Mouse (Mus musculus) limb, embryonic 11.5 days (tissue): ENCODE data around the gene Nxn. TPM values are rescaled to one million over a fixed set of nuclear protein-coding genes. Genes with fewer than 3 reads are reported as not detected.

ENCODE experiments used
- ATAC-seq: fragments of 200-750 bp; cut with Nextera tagmentation; 2 replicates; pipeline ENCODE4 v1.8.0; 2017; ENCODE audit warnings: low read depth; ENCODE audit not compliant: insufficient number of reproducible peaks, low FRiP score, low TSS enrichment
- DNase-seq: peaks from one replicate; pipeline ENCODE4 v3.0.0-alpha.2; 2015; ENCODE audit warnings: low spot score
- H3K27ac ChIP-seq: fragments of 300-500 bp; sonication (generic); replicated peaks from 2 replicates; pipeline ENCODE4 v1.5.1; 2014; ENCODE audit warnings: low read depth, mild to moderate bottlenecking, low read length
- H3K27me3 ChIP-seq: fragments of 300-500 bp; sonication (generic); 2 replicates; pipeline ENCODE4 v1.6.1; 2014; ENCODE audit warnings: mild to moderate bottlenecking, low read length, mixed read lengths; ENCODE audit not compliant: control insufficient read depth, insufficient read depth
- H3K36me3 ChIP-seq: fragments of 300-500 bp; sonication (generic); 2 replicates; pipeline ENCODE4 v1.6.1; 2014; ENCODE audit warnings: mild to moderate bottlenecking, low read length, moderate library complexity, mixed read lengths; ENCODE audit not compliant: control insufficient read depth, insufficient read depth
- H3K4me1 ChIP-seq: fragments of 300-500 bp; sonication (generic); 2 replicates; pipeline ENCODE4 v1.6.1; 2014; ENCODE audit warnings: low read length, mixed read lengths; ENCODE audit not compliant: control insufficient read depth, insufficient read depth
- H3K4me2 ChIP-seq: fragments of 300-500 bp; sonication (generic); 2 replicates; pipeline ENCODE4 v1.6.1; 2014; ENCODE audit warnings: low read depth, mild to moderate bottlenecking, moderate library complexity; ENCODE audit not compliant: severe bottlenecking
- H3K4me3 ChIP-seq: fragments of 300-500 bp; sonication (generic); 2 replicates; pipeline ENCODE4 v1.5.1; 2014; ENCODE audit warnings: low read depth, low read length
- H3K9ac ChIP-seq: fragments of 300-500 bp; sonication (generic); 2 replicates; pipeline ENCODE4 v1.6.1; 2014; ENCODE audit warnings: mild to moderate bottlenecking, low read length
- H3K9me3 ChIP-seq: fragments of 300-500 bp; sonication (generic); 2 replicates; pipeline ENCODE4 v1.6.1; 2016; ENCODE audit warnings: low read length; ENCODE audit not compliant: control insufficient read depth
- WGBS: fragments of 180-500 bp; shearing (Covaris S2); extraction: QIAGEN DNeasy Blood & Tissue Kit; methylation state at CpG from one replicate; pipeline ENCODE4 v1.1.7; 2014; 5-methylcytosine and 5-hydroxymethylcytosine counted together
- polyA plus RNA-seq: library from polyadenylated mRNA; unstranded; fragments of >200 nt; fragmentation: Nextera tagmentation; extraction: Ambion mirVana; gene quantifications from 2 replicates; pipeline ENCODE4 v1.2.1, GENCODE M21; 2014

Nxn gene
- polyA plus RNA-seq, 1 experiment from 2014 or later = 45.7 TPM

DNA sequence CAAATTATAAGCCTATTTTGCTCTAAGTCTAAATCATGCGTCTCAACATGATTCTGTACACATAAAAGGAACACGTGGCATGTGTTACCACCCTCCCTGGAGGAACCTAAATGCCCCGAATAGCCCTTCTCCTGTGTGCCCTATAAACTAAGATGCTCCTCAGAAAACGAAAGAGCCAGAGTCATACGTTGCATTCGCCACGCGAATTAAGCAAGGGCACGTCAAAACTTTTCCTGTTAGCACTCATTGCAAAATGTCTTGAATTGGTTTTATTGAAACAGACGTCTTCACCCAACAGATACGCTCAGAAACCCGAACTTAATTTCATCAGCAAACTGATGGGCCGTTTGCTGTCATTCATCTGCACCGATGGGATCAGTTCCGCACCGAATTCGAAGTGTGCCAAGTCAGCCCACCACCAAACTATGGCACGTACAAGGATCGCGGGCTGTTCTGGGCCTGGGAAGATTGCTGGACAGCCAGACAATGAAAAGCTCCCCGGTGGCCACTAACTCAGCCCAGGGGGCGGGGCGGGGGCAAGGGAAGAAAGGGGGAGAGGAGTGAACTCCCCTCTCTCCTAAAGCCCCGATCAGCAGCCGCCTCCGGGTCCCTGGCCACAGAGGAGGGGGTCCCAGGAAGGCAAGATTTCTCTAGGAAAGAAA lies 1.2 kb downstream of the Nxn start:
- ATAC-seq = no peak
- Histone ChIP-seq H3K27ac (peak overlapping the region; percentile 79), H3K36me3 (no peaks in the 10 kb centered on the region), H3K4me3 (peak overlapping the region; percentile 80), H3K9me3 (no peaks in the 10 kb centered on the region), H3K4me1 (peaks cover 12% of the 10 kb centered on the region), H3K27me3 (no peaks in the 10 kb centered on the region), H3K9ac (peak overlapping the region; percentile 81), H3K4me2 (peak overlapping the region; percentile 66)
- peak; percentile 70 for DNase-seq
- 2% methylated on average over 26 of the region's 26 CpGs for WGBS

DNA sequence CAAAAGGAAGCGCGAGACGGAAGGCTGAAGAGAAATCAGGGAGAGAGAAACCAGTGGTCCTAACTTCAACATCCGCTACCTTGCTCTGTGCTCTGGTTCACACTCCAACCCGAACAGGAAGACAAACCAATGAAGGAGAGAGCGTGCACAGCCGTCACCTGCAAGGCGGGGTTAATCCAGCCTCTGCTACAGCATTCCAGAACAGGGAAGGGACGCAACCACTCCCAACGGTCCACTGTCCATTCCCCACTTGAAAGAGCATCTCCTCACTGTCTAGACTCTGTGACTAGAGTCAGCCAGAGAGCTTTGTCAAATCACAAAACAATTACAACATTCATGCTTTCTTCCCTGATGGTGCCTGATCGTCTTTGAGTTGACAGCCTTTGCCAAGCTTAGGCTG lies 5.9 kb downstream of the Nxn start:
- DNase-seq (no peak), ATAC-seq (no peak)
- H3K4me2 ChIP-seq = no peak overlapping the region
- no peak overlapping the region for H3K9ac ChIP-seq
- no peak overlapping the region for H3K4me3 ChIP-seq
- peaks cover 3% of the 10 kb centered on the region; the same call in 1 of the 2 replicates for H3K36me3 ChIP-seq
- H3K27me3 ChIP-seq = no peaks in the 10 kb centered on the region
- peaks cover 14% of the 10 kb centered on the region for H3K4me1 ChIP-seq
- WGBS = 91% methylated on average over 11 of the region's 11 CpGs
- no peaks in the 10 kb centered on the region for H3K9me3 ChIP-seq
- no peak overlapping the region for H3K27ac ChIP-seq

DNA sequence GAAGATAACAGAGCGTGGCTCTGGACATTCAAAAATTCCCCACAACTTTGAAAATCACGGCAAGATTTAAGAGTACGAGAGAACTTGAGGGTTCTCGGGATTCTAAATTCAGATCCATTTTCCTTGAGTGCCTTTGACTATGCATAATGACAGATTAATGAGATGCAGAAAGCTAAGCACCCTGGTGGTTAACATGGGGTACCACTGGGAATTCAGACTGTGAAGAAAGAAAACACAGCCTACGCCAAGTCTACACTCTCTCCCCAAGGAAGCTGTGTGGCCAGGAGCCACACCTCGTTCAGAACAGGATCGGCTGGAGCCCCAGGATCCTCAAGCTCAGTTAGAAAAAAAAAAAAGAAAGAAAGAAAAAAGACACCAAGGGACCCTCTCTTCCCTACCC lies 6.4 kb downstream of the Nxn start:
- Histone ChIP-seq H3K4me3 (no peak overlapping the region), H3K9me3 (no peaks in the 10 kb centered on the region), H3K27ac (no peak overlapping the region), H3K36me3 (peaks cover 3% of the 10 kb centered on the region; the same call in 1 of the 2 replicates), H3K9ac (no peak overlapping the region), H3K4me2 (no peak overlapping the region), H3K27me3 (no peaks in the 10 kb centered on the region), H3K4me1 (peaks cover 12% of the 10 kb centered on the region)
- ATAC-seq (no peak), DNase-seq (no peak)
- WGBS = 93% methylated on average over 7 of the region's 7 CpGs

DNA sequence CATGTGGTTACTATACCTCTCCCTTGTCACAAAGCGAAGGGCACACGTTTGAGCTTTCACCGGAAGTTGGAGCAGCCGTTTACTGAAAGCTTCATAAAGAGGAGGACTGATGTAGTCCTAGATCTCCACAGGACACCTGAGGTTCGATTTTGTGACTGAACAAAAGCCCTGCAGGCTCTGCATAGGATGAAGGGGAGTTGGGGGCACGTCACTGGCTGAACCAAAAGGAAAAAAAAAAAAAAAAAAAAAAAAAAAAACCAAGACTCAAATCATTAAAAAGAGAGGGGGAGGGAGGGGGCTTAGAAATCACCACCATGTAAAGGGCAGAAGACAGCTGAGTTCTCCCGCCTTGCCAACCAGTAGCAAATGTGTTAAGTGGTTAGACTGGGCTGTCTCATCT lies 10.2 kb downstream of the Nxn start:
- no peak overlapping the region for H3K4me2 ChIP-seq
- DNase-seq (no peak), ATAC-seq (no peak)
- H3K36me3 ChIP-seq = peaks cover 3% of the 10 kb centered on the region; the same call in 1 of the 2 replicates
- no peaks in the 10 kb centered on the region for H3K27me3 ChIP-seq
- no peak overlapping the region for H3K4me3 ChIP-seq
- peaks cover 21% of the 10 kb centered on the region; the same call in 1 of the 2 replicates for H3K4me1 ChIP-seq
- H3K9me3 ChIP-seq = no peaks in the 10 kb centered on the region
- 46% methylated on average over 7 of the region's 7 CpGs for WGBS
- H3K27ac ChIP-seq = no peak overlapping the region
- no peak overlapping the region for H3K9ac ChIP-seq

DNA sequence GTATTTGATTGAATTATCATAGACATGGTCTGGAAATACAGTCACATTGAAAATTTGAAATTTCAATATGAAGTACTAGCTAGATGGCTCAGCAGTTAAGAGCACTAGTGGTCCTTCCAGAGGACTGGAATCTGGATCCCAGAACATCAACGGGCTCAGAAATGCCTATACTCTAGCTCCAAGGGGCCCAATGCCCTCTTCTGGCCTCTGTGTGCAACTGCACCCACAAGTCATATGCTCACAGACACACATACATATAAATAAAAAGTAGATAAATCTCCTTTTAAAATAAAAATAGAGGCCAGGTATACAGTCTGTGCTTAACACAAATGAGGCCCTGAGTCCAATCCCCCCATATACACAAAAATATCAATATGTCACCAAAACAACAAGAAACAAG lies 11.8 kb downstream of the Nxn start:
- Histone ChIP-seq H3K9me3 (no peaks in the 10 kb centered on the region), H3K4me1 (peaks cover 21% of the 10 kb centered on the region; the same call in 1 of the 2 replicates)
- 76% methylated on average over 1 of the region's 1 CpGs for WGBS

DNA sequence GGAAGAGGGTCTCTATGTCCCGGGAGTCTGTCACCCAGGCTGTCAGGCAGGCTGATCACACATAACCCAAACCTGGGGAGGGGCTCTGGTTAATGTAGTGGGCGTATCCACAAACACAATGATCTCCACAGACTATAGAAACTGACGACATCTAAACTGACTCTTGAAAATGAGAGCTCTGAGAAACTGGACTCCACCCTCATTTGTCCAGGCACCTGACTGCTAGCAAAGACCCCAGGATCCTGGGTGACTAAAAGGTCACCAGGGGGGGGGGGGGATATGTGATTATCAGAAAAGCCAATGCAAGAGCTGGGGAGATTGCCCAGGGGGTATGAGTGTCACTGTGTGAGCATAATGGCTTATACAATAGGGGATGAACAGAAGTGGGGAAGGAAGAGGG lies 13.2 kb downstream of the Nxn start:
- Histone ChIP-seq H3K4me3 (no peak overlapping the region), H3K4me1 (peaks cover 25% of the 10 kb centered on the region; the same call in 1 of the 2 replicates), H3K36me3 (no peaks in the 10 kb centered on the region), H3K27ac (peak overlapping the region; percentile 63), H3K9ac (no peak overlapping the region), H3K4me2 (no peak overlapping the region), H3K9me3 (no peaks in the 10 kb centered on the region), H3K27me3 (no peaks in the 10 kb centered on the region)
- DNase-seq (no peak), ATAC-seq (no peak)
- 60% methylated on average over 3 of the region's 3 CpGs for WGBS

More for the DNA sequence above, 11.8 kb downstream of the Nxn start:
- Histone ChIP-seq H3K4me3 (no peak overlapping the region), H3K9ac (no peak overlapping the region), H3K4me2 (no peak overlapping the region), H3K27ac (no peak overlapping the region), H3K36me3 (peaks cover 3% of the 10 kb centered on the region; the same call in 1 of the 2 replicates), H3K27me3 (no peaks in the 10 kb centered on the region)
- ATAC-seq (no peak), DNase-seq (no peak)

DNA sequence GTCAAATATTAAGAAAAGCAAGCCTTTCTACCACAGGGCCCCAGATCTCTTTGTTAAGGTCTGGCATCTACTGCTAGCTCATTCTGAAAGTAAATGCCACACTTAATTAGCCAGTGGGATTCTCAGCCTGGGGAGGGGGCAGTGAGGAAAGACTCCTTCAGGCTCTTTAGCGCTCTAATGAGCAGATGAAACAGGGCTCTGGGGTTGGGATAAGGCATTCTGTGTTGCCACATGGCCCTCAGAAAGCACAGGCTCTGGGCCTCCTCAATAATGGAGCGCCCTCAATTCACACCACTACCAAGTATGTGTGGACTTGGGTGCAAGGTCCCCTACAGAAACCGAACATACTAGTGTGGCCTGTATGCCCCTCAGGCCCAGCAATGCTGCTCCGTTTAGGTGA lies 13.9 kb downstream of the Nxn start:
- ATAC-seq (peak; percentile 26; the same call in 1 of the 2 replicates), DNase-seq (peak; percentile 49)
- Histone ChIP-seq H3K9me3 (no peaks in the 10 kb centered on the region), H3K27ac (peak overlapping the region; percentile 63), H3K36me3 (no peaks in the 10 kb centered on the region), H3K4me1 (peaks cover 29% of the 10 kb centered on the region), H3K27me3 (no peaks in the 10 kb centered on the region), H3K4me2 (no peak overlapping the region), H3K9ac (peak overlapping the region; percentile 41; the same call in 1 of the 2 replicates), H3K4me3 (no peak overlapping the region)
- 40% methylated on average over 4 of the region's 4 CpGs for WGBS

DNA sequence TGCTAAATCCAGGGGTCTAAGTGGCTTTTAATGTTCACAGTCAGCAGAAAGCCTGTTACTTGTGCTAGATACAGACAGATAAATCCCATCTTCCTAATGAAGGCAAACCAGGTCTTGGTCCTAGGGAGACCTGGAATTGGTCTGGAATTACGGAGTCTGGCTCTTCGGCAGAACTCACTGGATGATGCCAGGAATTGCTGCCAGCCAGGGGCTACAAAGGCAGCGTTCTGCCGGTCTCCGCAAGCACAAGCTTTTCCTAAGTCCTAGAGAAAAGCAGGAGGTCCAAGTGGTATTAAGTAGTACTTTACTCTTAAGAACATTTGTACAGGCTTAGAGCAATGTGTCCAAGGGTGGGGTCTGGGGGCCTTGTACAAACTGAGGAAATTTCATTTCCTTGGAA lies 14.6 kb downstream of the Nxn start:
- Histone ChIP-seq H3K27ac (peak overlapping the region; percentile 30), H3K27me3 (no peaks in the 10 kb centered on the region), H3K4me2 (no peak overlapping the region), H3K9ac (no peak overlapping the region), H3K4me1 (peaks cover 35% of the 10 kb centered on the region), H3K4me3 (no peak overlapping the region), H3K36me3 (no peaks in the 10 kb centered on the region), H3K9me3 (no peaks in the 10 kb centered on the region)
- 82% methylated on average over 5 of the region's 5 CpGs for WGBS
- no peak for ATAC-seq
- DNase-seq = no peak
